Mouse (Mus musculus): ENCODE results near the gene Sesn1. TPM values are rescaled to one million over a fixed set of nuclear protein-coding genes. Genes with fewer than 3 reads are reported as not detected.

Gene Sesn1
- polyA plus RNA-seq, 1 experiment: 20.8 TPM

- H3K4me1 ChIP-seq (ENCODE audit: control insufficient read depth, insufficient read depth, low read length): peaks cover 3% of the 10 kb centered on the region
- DNase-seq: no peak
- TF ChIP-seq CTCF (IDR thresholded peaks at IDR 0.05; ENCODE audit: insufficient read depth, low read length) (no peak), POLR2A (IDR thresholded peaks at IDR 0.05; ENCODE audit: borderline replicate concordance, extremely low read depth, low read depth, low read length) (no peak)
- H3K4me3 ChIP-seq (replicated peaks; ENCODE audit: extremely low read depth, low read depth, low read length): no peak overlapping the region
- 87% methylated on average over 5 of the region's 5 CpGs for WGBS
These were observed 19.5 kb downstream of the Sesn1 start for GRCm38 (mm10) chr10:41829191-41829590.

- TF ChIP-seq POLR2A (IDR thresholded peaks at IDR 0.05; ENCODE audit: borderline replicate concordance, extremely low read depth, low read depth, low read length) (no peak), CTCF (IDR thresholded peaks at IDR 0.05; ENCODE audit: insufficient read depth, low read length) (no peak)
- H3K4me1 ChIP-seq (ENCODE audit: control insufficient read depth, insufficient read depth, low read length): peaks cover 3% of the 10 kb centered on the region
- H3K4me3 ChIP-seq (replicated peaks; ENCODE audit: extremely low read depth, low read depth, low read length): no peak overlapping the region
- no peak for DNase-seq
- 91% methylated on average over 2 of the region's 2 CpGs for WGBS
These were observed 20.2 kb downstream of the Sesn1 start for GRCm38 (mm10) chr10:41829980-41830379.

GRCm38 (mm10) chr10:41830445-41830844, 20.7 kb downstream of the Sesn1 start:
- Histone ChIP-seq H3K4me1 (ENCODE audit: control insufficient read depth, insufficient read depth, low read length) (peaks cover 3% of the 10 kb centered on the region), H3K4me3 (replicated peaks; ENCODE audit: extremely low read depth, low read depth, low read length) (no peak overlapping the region)
- no peak for DNase-seq
- 59% methylated on average over 4 of the region's 4 CpGs for WGBS
- TF ChIP-seq CTCF (IDR thresholded peaks at IDR 0.05; ENCODE audit: insufficient read depth, low read length) (no peak), POLR2A (IDR thresholded peaks at IDR 0.05; ENCODE audit: borderline replicate concordance, extremely low read depth, low read depth, low read length) (no peak)

- peaks cover 3% of the 10 kb centered on the region for H3K4me1 ChIP-seq (ENCODE audit: control insufficient read depth, insufficient read depth, low read length)
- peak; percentile 59 for DNase-seq
- 54% methylated on average over 9 of the region's 9 CpGs for WGBS
- TF ChIP-seq POLR2A (IDR thresholded peaks at IDR 0.05; ENCODE audit: borderline replicate concordance, extremely low read depth, low read depth, low read length) (no peak), CTCF (IDR thresholded peaks at IDR 0.05; ENCODE audit: insufficient read depth, low read length) (peak; percentile 65)
- H3K4me3 ChIP-seq (replicated peaks; ENCODE audit: extremely low read depth, low read depth, low read length): no peak overlapping the region
These were observed 21.3 kb downstream of the Sesn1 start for GRCm38 (mm10) chr10:41830851-41831522.

GRCm38 (mm10) chr10:41832191-41832590, 22.5 kb downstream of the Sesn1 start:
- peaks cover 3% of the 10 kb centered on the region for H3K4me1 ChIP-seq (ENCODE audit: control insufficient read depth, insufficient read depth, low read length)
- H3K4me3 ChIP-seq (replicated peaks; ENCODE audit: extremely low read depth, low read depth, low read length): no peak overlapping the region
- 72% methylated on average over 6 of the region's 6 CpGs for WGBS

GRCm38 (mm10) chr10:41834131-41834530, 24.4 kb downstream of the Sesn1 start:
- peaks cover 3% of the 10 kb centered on the region for H3K4me1 ChIP-seq (ENCODE audit: control insufficient read depth, insufficient read depth, low read length)
- no peak for DNase-seq
- WGBS: 83% methylated on average over 2 of the region's 2 CpGs
- H3K4me3 ChIP-seq (replicated peaks; ENCODE audit: extremely low read depth, low read depth, low read length): no peak overlapping the region
- TF ChIP-seq POLR2A (IDR thresholded peaks at IDR 0.05; ENCODE audit: borderline replicate concordance, extremely low read depth, low read depth, low read length) (no peak), CTCF (IDR thresholded peaks at IDR 0.05; ENCODE audit: insufficient read depth, low read length) (peak; percentile 23; the same call in 1 of the 2 replicates)

More at GRCm38 (mm10) chr10:41832191-41832590, 22.5 kb downstream of the Sesn1 start:
- no peak for DNase-seq
- no peak for TF ChIP-seq CTCF (IDR thresholded peaks at IDR 0.05; ENCODE audit: insufficient read depth, low read length)
- no peak for TF ChIP-seq POLR2A (IDR thresholded peaks at IDR 0.05; ENCODE audit: borderline replicate concordance, extremely low read depth, low read depth, low read length)

- H3K4me3 ChIP-seq (replicated peaks; ENCODE audit: extremely low read depth, low read depth, low read length): no peak overlapping the region
- H3K4me1 ChIP-seq (ENCODE audit: control insufficient read depth, insufficient read depth, low read length): no peaks in the 10 kb centered on the region
- 68% methylated on average over 4 of the region's 4 CpGs for WGBS
- TF ChIP-seq CTCF (IDR thresholded peaks at IDR 0.05; ENCODE audit: insufficient read depth, low read length) (no peak), POLR2A (IDR thresholded peaks at IDR 0.05; ENCODE audit: borderline replicate concordance, extremely low read depth, low read depth, low read length) (no peak)
- no peak for DNase-seq
These were observed 29.2 kb downstream of the Sesn1 start for GRCm38 (mm10) chr10:41838911-41839310.

- Histone ChIP-seq H3K4me1 (ENCODE audit: control insufficient read depth, insufficient read depth, low read length) (no peaks in the 10 kb centered on the region), H3K4me3 (replicated peaks; ENCODE audit: extremely low read depth, low read depth, low read length) (no peak overlapping the region)
- no peak for DNase-seq
- 88% methylated on average over 8 of the region's 8 CpGs for WGBS
- no peak for TF ChIP-seq POLR2A (IDR thresholded peaks at IDR 0.05; ENCODE audit: borderline replicate concordance, extremely low read depth, low read depth, low read length)
- no peak for TF ChIP-seq CTCF (IDR thresholded peaks at IDR 0.05; ENCODE audit: insufficient read depth, low read length)
These were observed 38.0 kb downstream of the Sesn1 start for GRCm38 (mm10) chr10:41847737-41848136.

- DNase-seq: no peak
- no peak overlapping the region for H3K4me3 ChIP-seq (replicated peaks; ENCODE audit: extremely low read depth, low read depth, low read length)
- H3K4me1 ChIP-seq (ENCODE audit: control insufficient read depth, insufficient read depth, low read length): no peaks in the 10 kb centered on the region
- no peak for TF ChIP-seq POLR2A (IDR thresholded peaks at IDR 0.05; ENCODE audit: borderline replicate concordance, extremely low read depth, low read depth, low read length)
- no peak for TF ChIP-seq CTCF (IDR thresholded peaks at IDR 0.05; ENCODE audit: insufficient read depth, low read length)
- 79% methylated on average over 2 of the region's 2 CpGs for WGBS
These were observed 39.0 kb downstream of the Sesn1 start for GRCm38 (mm10) chr10:41848721-41849120.

GRCm38 (mm10) chr10:41859820-41860219, 50.1 kb downstream of the Sesn1 start:
- H3K4me3 ChIP-seq (replicated peaks; ENCODE audit: extremely low read depth, low read depth, low read length): no peak overlapping the region
- TF ChIP-seq POLR2A (IDR thresholded peaks at IDR 0.05; ENCODE audit: borderline replicate concordance, extremely low read depth, low read depth, low read length) (no peak), CTCF (IDR thresholded peaks at IDR 0.05; ENCODE audit: insufficient read depth, low read length) (no peak)
- no peak for DNase-seq
- no peaks in the 10 kb centered on the region for H3K4me1 ChIP-seq (ENCODE audit: control insufficient read depth, insufficient read depth, low read length)

Data from lung, adult 2 months (tissue).